Mouse (Mus musculus): Measurements from ENCODE around the gene Lrrtm4. TPM values are rescaled to one million over a fixed set of nuclear protein-coding genes. Genes with fewer than 3 reads are reported as not detected.

The Lrrtm4 gene
- total and polyA plus RNA-seq, 2 experiments from 2014 or later, result 18.5 to 34.3 TPM

DNA sequence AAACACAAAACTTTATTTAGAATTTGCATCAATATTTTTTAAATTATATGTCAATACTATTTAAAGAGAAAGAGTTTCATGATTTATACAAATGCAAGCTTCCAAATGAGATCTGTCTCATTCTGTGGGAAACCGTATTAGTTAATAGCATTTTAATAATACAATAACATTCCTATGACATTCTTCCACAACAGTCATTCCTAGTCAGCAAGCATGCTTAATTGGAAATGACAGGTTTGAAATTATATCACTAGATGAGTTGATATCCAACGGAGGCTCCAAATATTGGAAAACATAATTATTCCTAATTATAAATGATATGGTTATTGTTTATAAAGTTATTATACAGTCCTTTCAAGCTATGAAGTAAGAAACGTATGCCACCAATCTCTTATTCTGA, 714.7 kb downstream of the Lrrtm4 start:
- WGBS, result 58% methylated on average over 3 of the region's 3 CpGs
- H3K4me3 ChIP-seq (ENCODE audit: low read length), result no peak overlapping the region
- ATAC-seq, result no peak

DNA sequence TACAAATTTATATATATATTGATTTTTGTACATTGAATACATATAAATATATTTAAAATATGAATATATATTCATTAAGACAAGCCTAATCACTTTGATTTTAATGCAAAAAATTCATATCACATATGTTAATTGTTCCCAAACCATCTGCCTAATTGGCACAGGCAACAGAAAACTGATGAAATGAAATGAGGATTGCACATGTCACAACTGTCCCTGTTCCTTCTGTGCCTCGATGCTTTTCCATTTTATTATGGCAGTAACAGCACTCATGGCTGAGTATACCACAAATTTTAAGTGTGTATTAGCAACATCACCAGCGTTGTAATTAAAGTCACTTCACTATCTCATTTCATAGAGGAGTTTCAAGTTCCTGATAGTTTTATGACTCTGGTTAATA, 732.1 kb downstream of the Lrrtm4 start:
- ATAC-seq (no peak), DNase-seq (ENCODE audit: low spot score) (peak; percentile 8)
- Histone ChIP-seq H3K9ac (replicated peaks; ENCODE audit: low read length) (no peak overlapping the region), H3K27ac (no peak overlapping the region), H3K4me3 (ENCODE audit: low read length) (no peak overlapping the region), H3K36me3 (ENCODE audit: insufficient read depth, low read length) (no peaks in the 10 kb centered on the region), H3K27me3 (ENCODE audit: insufficient read depth, low read length) (no peaks in the 10 kb centered on the region), H3K4me2 (ENCODE audit: low read depth, low read length) (no peak overlapping the region), H3K4me1 (ENCODE audit: insufficient read depth, low read length) (no peaks in the 10 kb centered on the region), H3K9me3 (ENCODE audit: low read length) (no peaks in the 10 kb centered on the region)
- no peak for TF ChIP-seq CTCF (IDR thresholded peaks at IDR 0.05; ENCODE audit: low read depth)
- WGBS, result 67% methylated on average over 2 of the region's 2 CpGs

More for the DNA sequence above, 714.7 kb downstream of the Lrrtm4 start:
- H3K4me1 ChIP-seq (ENCODE audit: insufficient read depth, low read length), result no peaks in the 10 kb centered on the region
- H3K36me3 ChIP-seq (ENCODE audit: insufficient read depth, low read length), result no peaks in the 10 kb centered on the region
- no peak overlapping the region for H3K4me2 ChIP-seq (ENCODE audit: low read depth, low read length)
- no peaks in the 10 kb centered on the region for H3K9me3 ChIP-seq (ENCODE audit: low read length)
- H3K27me3 ChIP-seq (ENCODE audit: insufficient read depth, low read length), result no peaks in the 10 kb centered on the region
- no peak for DNase-seq (ENCODE audit: low spot score)
- H3K27ac ChIP-seq, result no peak overlapping the region
- no peak overlapping the region for H3K9ac ChIP-seq (replicated peaks; ENCODE audit: low read length)
- no peak for TF ChIP-seq CTCF (IDR thresholded peaks at IDR 0.05; ENCODE audit: low read depth)

GRCm38 (mm10) chr6:80760641-80761204, 742.0 kb downstream of the Lrrtm4 start:
- Histone ChIP-seq H3K36me3 (ENCODE audit: insufficient read depth, low read length) (no peaks in the 10 kb centered on the region), H3K4me1 (ENCODE audit: insufficient read depth, low read length) (no peaks in the 10 kb centered on the region), H3K9ac (replicated peaks; ENCODE audit: low read length) (no peak overlapping the region), H3K9me3 (ENCODE audit: low read length) (no peaks in the 10 kb centered on the region), H3K27ac (no peak overlapping the region), H3K27me3 (ENCODE audit: insufficient read depth, low read length) (no peaks in the 10 kb centered on the region), H3K4me2 (ENCODE audit: low read depth, low read length) (no peak overlapping the region), H3K4me3 (ENCODE audit: low read length) (no peak overlapping the region)
- TF ChIP-seq CTCF (IDR thresholded peaks at IDR 0.05; ENCODE audit: low read depth), result no peak
- ATAC-seq (no peak), DNase-seq (ENCODE audit: low spot score) (no peak)
- WGBS, result 81% methylated on average over 5 of the region's 5 CpGs

DNA sequence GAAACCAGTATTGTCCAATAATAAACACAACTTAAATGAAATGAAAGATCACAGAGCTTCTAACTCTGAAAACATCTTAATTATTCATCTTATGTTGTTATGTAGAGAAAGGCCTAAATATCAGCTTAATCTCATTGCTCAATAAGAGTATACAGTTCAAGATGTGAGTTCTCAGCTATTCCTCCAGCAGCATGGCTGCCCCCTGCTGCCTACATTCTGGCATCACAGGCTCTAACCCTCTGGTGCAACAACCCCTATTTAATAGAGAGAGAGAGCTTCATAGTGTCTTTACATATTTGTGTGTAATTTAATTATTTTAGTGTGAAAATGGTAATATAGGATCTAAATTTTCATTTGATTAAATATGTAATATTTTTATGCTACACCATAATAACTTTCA, 767.6 kb downstream of the Lrrtm4 start:
- peak; percentile 3 for DNase-seq (ENCODE audit: low spot score)
- no peaks in the 10 kb centered on the region for H3K4me1 ChIP-seq (ENCODE audit: insufficient read depth, low read length)

GRCm38 (mm10) chr6:80823753-80824152, 805.1 kb downstream of the Lrrtm4 start:
- H3K27me3 ChIP-seq (ENCODE audit: insufficient read depth, low read length), result no peaks in the 10 kb centered on the region
- no peaks in the 10 kb centered on the region for H3K36me3 ChIP-seq (ENCODE audit: insufficient read depth, low read length)
- ATAC-seq (no peak), DNase-seq (ENCODE audit: low spot score) (no peak)
- no peak overlapping the region for H3K4me2 ChIP-seq (ENCODE audit: low read depth, low read length)
- H3K4me3 ChIP-seq (ENCODE audit: low read length), result no peak overlapping the region
- no peak for TF ChIP-seq CTCF (IDR thresholded peaks at IDR 0.05; ENCODE audit: low read depth)
- H3K4me1 ChIP-seq (ENCODE audit: insufficient read depth, low read length), result no peaks in the 10 kb centered on the region
- no peak overlapping the region for H3K27ac ChIP-seq
- no peak overlapping the region for H3K9ac ChIP-seq (replicated peaks; ENCODE audit: low read length)
- no peaks in the 10 kb centered on the region for H3K9me3 ChIP-seq (ENCODE audit: low read length)
- WGBS, result 91% methylated on average over 5 of the region's 5 CpGs

More for the DNA sequence above, 767.6 kb downstream of the Lrrtm4 start:
- ATAC-seq, result no peak
- Histone ChIP-seq H3K4me2 (ENCODE audit: low read depth, low read length) (no peak overlapping the region), H3K9me3 (ENCODE audit: low read length) (no peaks in the 10 kb centered on the region), H3K36me3 (ENCODE audit: insufficient read depth, low read length) (no peaks in the 10 kb centered on the region), H3K4me3 (ENCODE audit: low read length) (no peak overlapping the region), H3K27me3 (ENCODE audit: insufficient read depth, low read length) (no peaks in the 10 kb centered on the region), H3K9ac (replicated peaks; ENCODE audit: low read length) (no peak overlapping the region), H3K27ac (no peak overlapping the region)
- peak; percentile 17; the same call in 1 of the 2 replicates for TF ChIP-seq CTCF (IDR thresholded peaks at IDR 0.05; ENCODE audit: low read depth)

DNA sequence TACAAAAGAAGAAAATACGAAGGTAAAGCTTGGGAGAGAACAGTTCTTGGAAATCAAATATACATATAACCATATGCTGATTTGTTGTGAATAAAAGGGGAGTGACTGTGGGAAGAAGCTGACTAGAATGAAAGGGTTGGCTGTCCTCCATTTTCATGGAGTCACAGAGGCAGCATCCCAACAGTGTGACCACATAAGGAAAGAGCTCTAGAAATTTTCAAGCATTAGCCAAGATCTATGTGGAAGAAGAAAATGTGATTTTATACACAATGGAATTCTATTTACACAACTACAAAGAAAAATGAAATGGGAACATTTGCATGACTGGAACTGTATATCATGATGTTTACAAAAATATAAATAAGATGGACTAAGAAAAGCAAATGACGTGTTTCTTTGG, 821.1 kb downstream of the Lrrtm4 start:
- DNase-seq (ENCODE audit: low spot score) (no peak), ATAC-seq (no peak)
- H3K27me3 ChIP-seq (ENCODE audit: insufficient read depth, low read length), result no peaks in the 10 kb centered on the region
- TF ChIP-seq CTCF (IDR thresholded peaks at IDR 0.05; ENCODE audit: low read depth), result no peak
- H3K9me3 ChIP-seq (ENCODE audit: low read length), result no peaks in the 10 kb centered on the region
- H3K27ac ChIP-seq, result no peak overlapping the region
- H3K4me2 ChIP-seq (ENCODE audit: low read depth, low read length), result no peak overlapping the region
- no peaks in the 10 kb centered on the region for H3K36me3 ChIP-seq (ENCODE audit: insufficient read depth, low read length)
- no peak overlapping the region for H3K9ac ChIP-seq (replicated peaks; ENCODE audit: low read length)
- 85% methylated on average over 2 of the region's 2 CpGs for WGBS
- H3K4me3 ChIP-seq (ENCODE audit: low read length), result no peak overlapping the region
- H3K4me1 ChIP-seq (ENCODE audit: insufficient read depth, low read length), result no peaks in the 10 kb centered on the region

DNA sequence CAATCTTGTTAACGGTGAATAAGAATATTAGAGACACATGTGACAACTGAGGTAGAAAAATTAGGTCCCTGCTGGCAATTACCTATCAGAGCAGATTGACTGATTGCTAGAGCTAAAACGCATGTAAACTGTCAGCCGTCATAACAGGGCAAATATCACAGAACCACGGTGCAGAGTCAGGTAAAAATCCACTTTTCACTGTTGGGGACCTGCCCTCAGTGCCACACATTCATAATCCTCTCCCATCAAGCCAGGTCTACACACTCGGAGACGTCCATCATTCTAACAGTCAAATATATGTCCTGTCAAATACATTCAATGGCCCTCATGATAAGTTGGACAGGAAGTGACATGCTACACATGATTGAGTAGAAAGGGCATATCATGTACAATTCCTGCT, 826.6 kb downstream of the Lrrtm4 start:
- 66% methylated on average over 6 of the region's 6 CpGs for WGBS
- DNase-seq (ENCODE audit: low spot score), result peak; percentile 13
- no peak overlapping the region for H3K9ac ChIP-seq (replicated peaks; ENCODE audit: low read length)
- H3K36me3 ChIP-seq (ENCODE audit: insufficient read depth, low read length), result no peaks in the 10 kb centered on the region
- no peaks in the 10 kb centered on the region for H3K9me3 ChIP-seq (ENCODE audit: low read length)
- no peak for TF ChIP-seq CTCF (IDR thresholded peaks at IDR 0.05; ENCODE audit: low read depth)
- H3K27ac ChIP-seq, result no peak overlapping the region
- no peak overlapping the region for H3K4me3 ChIP-seq (ENCODE audit: low read length)
- H3K27me3 ChIP-seq (ENCODE audit: insufficient read depth, low read length), result no peaks in the 10 kb centered on the region
- ATAC-seq, result no peak
- H3K4me2 ChIP-seq (ENCODE audit: low read depth, low read length), result no peak overlapping the region
- H3K4me1 ChIP-seq (ENCODE audit: insufficient read depth, low read length), result no peaks in the 10 kb centered on the region

Measured in hindbrain, postnatal 0 days (tissue).